Mouse (Mus musculus) testis, adult 2 months (tissue): ENCODE measurements at regions not wholly inside any gene's neighbourhood (a gene's known extent, or its start where the extent isn't known, plus 50 kb on each side); places are given as distances from the start of the nearest gene placed in this dataset.

ENCODE experiments used
- CTCF ChIP-seq: fragments of 200-500 bp; IDR thresholded peaks from 2 replicates; pipeline ENCODE4 v1.5.1; 2012; ENCODE audit warnings: low read depth, mild to moderate bottlenecking, inconsistent platforms, low read length, moderate library complexity; ENCODE audit not compliant: control insufficient read depth, insufficient read depth, insufficient replicate concordance
- POLR2A ChIP-seq: fragments of 200-500 bp; IDR thresholded peaks from 2 replicates; pipeline ENCODE4 v1.6.1; 2012; ENCODE audit warnings: low read depth, mild to moderate bottlenecking, inconsistent platforms, low read length, moderate library complexity; ENCODE audit not compliant: control insufficient read depth

- TF ChIP-seq CTCF = no peak
- TF ChIP-seq POLR2A = no peak
Observed at GRCm38 (mm10) chr11:6900357-6900756, 62.9 kb upstream of the Gm11983 start.
